Mouse (Mus musculus): ENCODE measurements around the gene Nat8. TPM values are rescaled to one million over a fixed set of nuclear protein-coding genes. Genes with fewer than 3 reads are reported as not detected.
"Not testable (repeated sequence)": the region's sequence is repeated elsewhere in the genome, so short reads cannot be mapped to it uniquely, and the experiment has no call there.

Gene Nat8
- polyA plus RNA-seq, 1 experiment from 2014 or later, result 0.23 TPM

GRCm38 (mm10) chr6:85838674-85839073, 6.8 kb upstream of the Nat8 start:
- no peaks in the 10 kb centered on the region for H3K27me3 ChIP-seq (replicated peaks; ENCODE audit: control insufficient read depth, insufficient read depth, low read length)
- H3K36me3 ChIP-seq (ENCODE audit: control insufficient read depth, insufficient read depth, low read length), result no peaks in the 10 kb centered on the region
- H3K27ac ChIP-seq (ENCODE audit: low read depth, low read length), result no peak overlapping the region
- ATAC-seq, result no peak
- H3K9ac ChIP-seq (ENCODE audit: low read depth, low read length), result no peak overlapping the region
- no peak overlapping the region for H3K4me3 ChIP-seq (ENCODE audit: low read length)
- no peaks in the 10 kb centered on the region for H3K4me1 ChIP-seq (ENCODE audit: control insufficient read depth, insufficient read depth, low read depth, low read length)
- H3K4me2 ChIP-seq (ENCODE audit: low read length), result no peak overlapping the region
- WGBS, result 52% methylated on average over 8 of the region's 8 CpGs
- no peaks in the 10 kb centered on the region for H3K9me3 ChIP-seq (ENCODE audit: control insufficient read depth, low read length)

DNA sequence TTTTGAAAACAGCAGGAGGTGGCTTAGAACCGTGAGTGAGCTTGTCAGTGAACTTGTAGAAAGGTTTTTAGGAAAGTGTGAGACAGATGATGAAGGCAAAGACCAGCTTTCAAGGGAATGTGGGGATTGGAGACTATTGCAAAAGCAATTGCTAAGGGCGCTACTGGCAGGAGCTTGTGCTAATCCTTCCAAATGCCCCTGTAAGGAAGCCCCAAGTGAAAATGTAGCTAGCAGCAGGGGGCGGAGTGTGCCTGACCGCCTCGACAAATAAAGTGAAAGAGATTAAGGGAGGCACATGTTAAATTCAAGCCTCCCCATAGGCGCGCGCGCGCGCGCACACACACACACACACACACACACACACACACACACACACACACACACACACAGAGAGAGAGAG, 5.4 kb upstream of the Nat8 start:
- peak; percentile 63; the same call in 1 of the 2 replicates for ATAC-seq
- WGBS, result 15% methylated on average over 12 of the region's 12 CpGs
- not testable (repeated sequence) for H3K4me2 ChIP-seq (ENCODE audit: low read length)

DNA sequence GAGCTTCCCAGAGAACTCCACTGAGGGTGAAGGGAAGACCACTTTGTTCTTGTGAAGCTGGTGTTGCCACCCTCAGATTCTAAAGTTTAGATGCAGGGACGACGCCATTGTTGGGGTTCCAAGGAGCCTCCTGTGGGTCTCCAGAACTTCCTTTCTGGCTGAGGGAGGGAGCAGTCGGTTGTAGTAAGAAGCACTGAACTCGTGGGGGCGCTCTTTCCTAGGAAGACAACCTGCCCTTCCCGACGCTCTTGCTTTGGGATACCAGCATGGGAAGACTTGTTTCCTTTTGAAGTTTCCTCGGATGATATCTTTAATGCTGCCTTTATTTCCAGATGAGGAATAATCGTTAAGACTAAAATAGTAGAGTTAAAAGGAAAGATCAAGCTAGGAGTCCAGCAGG, 4.9 kb upstream of the Nat8 start:
- not testable (repeated sequence) for H3K27ac ChIP-seq (ENCODE audit: low read depth, low read length); H3K9me3 ChIP-seq (ENCODE audit: control insufficient read depth, low read length); H3K4me1 ChIP-seq (ENCODE audit: control insufficient read depth, insufficient read depth, low read depth, low read length); H3K9ac ChIP-seq (ENCODE audit: low read depth, low read length); H3K36me3 ChIP-seq (ENCODE audit: control insufficient read depth, insufficient read depth, low read length); H3K4me2 ChIP-seq (ENCODE audit: low read length); ATAC-seq; H3K27me3 ChIP-seq (replicated peaks; ENCODE audit: control insufficient read depth, insufficient read depth, low read length); H3K4me3 ChIP-seq (ENCODE audit: low read length)
- 11% methylated on average over 8 of the region's 9 CpGs for WGBS

More for the DNA sequence above, 5.4 kb upstream of the Nat8 start:
- H3K9me3 ChIP-seq (ENCODE audit: control insufficient read depth, low read length); H3K27ac ChIP-seq (ENCODE audit: low read depth, low read length); H3K4me1 ChIP-seq (ENCODE audit: control insufficient read depth, insufficient read depth, low read depth, low read length); H3K9ac ChIP-seq (ENCODE audit: low read depth, low read length); H3K27me3 ChIP-seq (replicated peaks; ENCODE audit: control insufficient read depth, insufficient read depth, low read length); H3K4me3 ChIP-seq (ENCODE audit: low read length); H3K36me3 ChIP-seq (ENCODE audit: control insufficient read depth, insufficient read depth, low read length): not testable (repeated sequence)

DNA sequence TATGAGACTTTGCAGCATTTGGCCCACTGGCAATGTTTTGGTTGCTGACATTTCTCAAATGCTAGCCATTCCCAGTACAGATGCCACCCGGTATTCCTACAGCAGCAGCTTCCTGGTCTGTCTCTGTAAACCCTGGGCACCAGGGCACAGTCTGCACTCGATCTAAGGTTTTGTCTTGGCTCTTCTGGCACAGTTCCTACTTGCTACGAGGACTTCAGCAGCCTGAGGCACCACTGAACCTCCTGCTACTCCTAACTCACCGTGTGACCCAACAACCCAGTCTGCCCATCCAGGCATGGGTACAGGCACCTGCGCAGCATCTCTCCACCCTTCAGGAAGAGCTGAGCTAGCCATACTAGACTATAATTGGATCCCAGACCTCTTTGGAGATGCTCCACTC, 4.2 kb upstream of the Nat8 start:
- H3K9me3 ChIP-seq (ENCODE audit: control insufficient read depth, low read length); H3K36me3 ChIP-seq (ENCODE audit: control insufficient read depth, insufficient read depth, low read length); H3K27me3 ChIP-seq (replicated peaks; ENCODE audit: control insufficient read depth, insufficient read depth, low read length); H3K27ac ChIP-seq (ENCODE audit: low read depth, low read length); H3K4me3 ChIP-seq (ENCODE audit: low read length); ATAC-seq; H3K4me2 ChIP-seq (ENCODE audit: low read length); H3K9ac ChIP-seq (ENCODE audit: low read depth, low read length); H3K4me1 ChIP-seq (ENCODE audit: control insufficient read depth, insufficient read depth, low read depth, low read length): not testable (repeated sequence)
- WGBS, result 79% methylated on average over 5 of the region's 5 CpGs

DNA sequence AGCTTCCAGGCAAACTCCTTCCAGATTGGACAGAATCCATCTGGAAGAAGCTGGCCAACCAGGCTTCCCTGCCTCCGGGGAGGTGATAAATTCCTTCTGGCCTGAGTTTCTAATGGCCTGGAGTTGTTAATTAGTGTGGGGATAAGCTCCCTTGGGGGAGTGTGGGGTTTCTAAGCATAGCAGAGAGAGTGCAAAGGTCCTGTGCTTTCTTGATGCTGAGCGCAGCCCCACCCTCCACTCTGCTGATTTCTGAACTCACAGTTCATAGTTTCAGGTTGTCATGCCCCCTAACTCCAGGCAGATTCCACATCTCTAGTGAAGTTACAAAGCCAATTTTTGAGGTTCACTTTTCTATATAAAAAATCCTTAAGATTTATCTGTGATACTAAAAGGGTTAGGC, 3.2 kb upstream of the Nat8 start:
- ATAC-seq, result not testable (repeated sequence)
- 65% methylated on average over 1 of the region's 2 CpGs for WGBS

DNA sequence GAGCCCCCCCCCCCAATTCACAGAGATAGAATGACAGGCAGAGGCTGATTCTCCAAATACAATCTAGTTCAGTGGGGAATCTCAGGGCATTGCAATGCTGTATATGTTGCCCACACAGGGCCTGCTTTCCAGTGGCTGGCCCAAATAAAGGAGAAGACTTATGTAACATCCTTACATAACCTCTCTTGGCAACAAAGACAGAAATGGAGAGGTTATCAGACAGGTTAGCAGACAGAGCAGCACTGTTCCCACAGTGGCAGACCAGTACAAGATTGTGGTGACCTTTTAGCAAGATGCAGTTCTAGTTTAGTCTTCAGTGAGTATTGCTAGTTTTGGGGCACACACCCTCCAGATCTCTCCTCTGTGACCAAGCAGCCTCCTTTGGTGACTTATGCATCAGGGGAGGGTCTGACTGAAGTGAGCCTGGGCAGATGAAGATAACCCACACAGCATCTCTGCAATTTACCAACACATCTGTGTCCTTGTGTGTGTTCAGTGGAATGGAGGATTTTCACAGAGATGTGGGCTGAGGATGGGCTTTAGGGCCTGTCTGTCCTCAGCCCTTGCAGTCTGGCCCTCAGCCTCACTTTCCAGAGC, 2.7 kb upstream of the Nat8 start:
- H3K36me3 ChIP-seq (ENCODE audit: control insufficient read depth, insufficient read depth, low read length); H3K4me1 ChIP-seq (ENCODE audit: control insufficient read depth, insufficient read depth, low read depth, low read length); H3K9me3 ChIP-seq (ENCODE audit: control insufficient read depth, low read length); H3K27ac ChIP-seq (ENCODE audit: low read depth, low read length); ATAC-seq; H3K27me3 ChIP-seq (replicated peaks; ENCODE audit: control insufficient read depth, insufficient read depth, low read length); H3K4me3 ChIP-seq (ENCODE audit: low read length); H3K4me2 ChIP-seq (ENCODE audit: low read length); H3K9ac ChIP-seq (ENCODE audit: low read depth, low read length): not testable (repeated sequence)

More for the DNA sequence above, 3.2 kb upstream of the Nat8 start:
- not testable (repeated sequence) for H3K36me3 ChIP-seq (ENCODE audit: control insufficient read depth, insufficient read depth, low read length); H3K27ac ChIP-seq (ENCODE audit: low read depth, low read length); H3K4me2 ChIP-seq (ENCODE audit: low read length); H3K4me1 ChIP-seq (ENCODE audit: control insufficient read depth, insufficient read depth, low read depth, low read length); H3K27me3 ChIP-seq (replicated peaks; ENCODE audit: control insufficient read depth, insufficient read depth, low read length); H3K4me3 ChIP-seq (ENCODE audit: low read length); H3K9ac ChIP-seq (ENCODE audit: low read depth, low read length); H3K9me3 ChIP-seq (ENCODE audit: control insufficient read depth, low read length)

DNA sequence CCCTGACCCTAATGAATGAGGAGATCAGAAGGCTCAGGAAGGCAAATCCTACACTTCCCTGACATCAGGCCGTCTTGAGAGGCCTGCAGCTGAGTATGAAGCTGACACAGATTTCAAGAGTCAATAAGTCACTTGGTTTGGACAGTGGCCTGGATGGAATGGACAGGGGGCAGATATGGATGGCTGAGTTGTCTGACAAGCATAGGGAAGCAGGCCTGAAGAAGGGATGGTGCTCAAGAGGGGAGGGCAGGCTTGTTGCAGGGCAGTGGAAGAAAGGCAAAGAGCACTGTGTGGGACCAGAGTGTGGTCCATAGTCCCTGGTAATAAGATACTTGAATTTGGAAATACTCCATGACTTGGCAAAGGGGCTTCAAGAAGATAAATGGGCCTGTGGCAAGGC, 2.4 kb downstream of the Nat8 start:
- H3K4me2 ChIP-seq (ENCODE audit: low read length), result no peak overlapping the region
- no peaks in the 10 kb centered on the region for H3K9me3 ChIP-seq (ENCODE audit: control insufficient read depth, low read length)
- no peak overlapping the region for H3K9ac ChIP-seq (ENCODE audit: low read depth, low read length)
- H3K27ac ChIP-seq (ENCODE audit: low read depth, low read length), result no peak overlapping the region
- H3K36me3 ChIP-seq (ENCODE audit: control insufficient read depth, insufficient read depth, low read length), result no peaks in the 10 kb centered on the region
- H3K27me3 ChIP-seq (replicated peaks; ENCODE audit: control insufficient read depth, insufficient read depth, low read length), result no peaks in the 10 kb centered on the region
- H3K4me3 ChIP-seq (ENCODE audit: low read length), result no peak overlapping the region
- ATAC-seq, result no peak
- 71% methylated on average over 1 of the region's 1 CpGs for WGBS
- H3K4me1 ChIP-seq (ENCODE audit: control insufficient read depth, insufficient read depth, low read depth, low read length), result no peaks in the 10 kb centered on the region

DNA sequence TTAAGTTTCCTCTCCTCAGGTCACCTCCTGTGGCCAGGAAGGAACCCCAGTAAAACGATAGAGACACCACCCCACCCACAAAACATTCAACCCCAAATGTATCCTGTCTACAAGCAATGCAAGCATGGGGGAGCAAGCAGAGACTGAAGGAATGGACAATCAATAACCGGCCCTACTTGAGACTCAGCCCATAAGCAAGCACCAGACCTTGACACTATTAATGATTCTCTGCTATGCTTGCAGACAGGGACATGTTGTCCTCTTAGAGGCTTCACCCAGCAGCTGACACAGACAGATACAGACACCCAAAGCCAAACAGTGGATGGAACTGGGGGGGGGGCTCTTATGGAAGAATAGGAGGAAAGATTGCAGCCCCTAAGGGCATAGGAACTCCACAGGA, 6.0 kb downstream of the Nat8 start:
- ATAC-seq, result no peak
- H3K36me3 ChIP-seq (ENCODE audit: control insufficient read depth, insufficient read depth, low read length), result no peaks in the 10 kb centered on the region
- H3K4me2 ChIP-seq (ENCODE audit: low read length), result no peak overlapping the region
- H3K27ac ChIP-seq (ENCODE audit: low read depth, low read length), result no peak overlapping the region
- H3K9me3 ChIP-seq (ENCODE audit: control insufficient read depth, low read length), result no peaks in the 10 kb centered on the region
- no peak overlapping the region for H3K9ac ChIP-seq (ENCODE audit: low read depth, low read length)
- H3K4me3 ChIP-seq (ENCODE audit: low read length), result no peak overlapping the region
- no peaks in the 10 kb centered on the region for H3K4me1 ChIP-seq (ENCODE audit: control insufficient read depth, insufficient read depth, low read depth, low read length)
- 92% methylated on average over 2 of the region's 2 CpGs for WGBS
- no peaks in the 10 kb centered on the region for H3K27me3 ChIP-seq (replicated peaks; ENCODE audit: control insufficient read depth, insufficient read depth, low read length)

- no peak for ATAC-seq
- WGBS, result 93% methylated on average over 1 of the region's 1 CpGs
These were observed 8.3 kb downstream of the Nat8 start for GRCm38 (mm10) chr6:85823382-85824090.

More at GRCm38 (mm10) chr6:85823382-85824090, 8.3 kb downstream of the Nat8 start:
- H3K4me2 ChIP-seq (ENCODE audit: low read length), result no peak overlapping the region
- H3K4me3 ChIP-seq (ENCODE audit: low read length), result no peak overlapping the region
- H3K27ac ChIP-seq (ENCODE audit: low read depth, low read length), result no peak overlapping the region
- H3K9ac ChIP-seq (ENCODE audit: low read depth, low read length), result no peak overlapping the region
- H3K27me3 ChIP-seq (replicated peaks; ENCODE audit: control insufficient read depth, insufficient read depth, low read length), result no peaks in the 10 kb centered on the region
- H3K9me3 ChIP-seq (ENCODE audit: control insufficient read depth, low read length), result no peaks in the 10 kb centered on the region
- H3K36me3 ChIP-seq (ENCODE audit: control insufficient read depth, insufficient read depth, low read length), result no peaks in the 10 kb centered on the region
- H3K4me1 ChIP-seq (ENCODE audit: control insufficient read depth, insufficient read depth, low read depth, low read length), result no peaks in the 10 kb centered on the region

All from hindbrain, embryonic 16.5 days (tissue).